Mouse (Mus musculus): ENCODE results near the gene Il12rb1.

Gene Il12rb1

GRCm38 (mm10) chr8:70869601-70870041 lies 61.4 kb downstream of the Il12rb1 start:
- in situ Hi-C loops (cut with MboI, MseI) = no loop called here

Measured in T-helper 17 cell (primary cell).